Mouse (Mus musculus): ENCODE results near the gene Mtnr1b. TPM values are rescaled to one million over a fixed set of nuclear protein-coding genes. Genes with fewer than 3 reads are reported as not detected.

Mtnr1b gene
- polyA plus RNA-seq, 1 experiment from 2014 or later: not detected

DNA sequence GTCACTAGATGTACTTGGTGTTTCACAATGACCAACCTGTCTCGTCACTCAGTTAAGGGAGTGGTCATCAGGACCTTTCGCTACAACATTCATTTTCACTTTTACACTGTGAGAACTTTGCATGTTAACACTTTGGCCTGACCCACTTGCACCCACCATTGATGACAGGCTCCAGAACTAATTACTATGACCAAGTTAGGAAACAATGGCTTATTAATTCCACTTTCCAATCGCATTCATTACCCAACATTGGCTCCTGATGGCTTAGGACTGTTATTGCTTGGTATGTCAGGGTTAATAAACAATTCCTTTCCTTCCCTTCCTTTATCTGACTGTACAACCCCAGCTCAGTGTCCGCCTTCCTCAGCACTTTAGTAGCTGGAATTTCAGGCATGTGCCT is 92.4 kb downstream of the Mtnr1b start:
- H3K36me3 ChIP-seq (ENCODE audit: control insufficient read depth, insufficient read depth, low read length): no peaks in the 10 kb centered on the region

DNA sequence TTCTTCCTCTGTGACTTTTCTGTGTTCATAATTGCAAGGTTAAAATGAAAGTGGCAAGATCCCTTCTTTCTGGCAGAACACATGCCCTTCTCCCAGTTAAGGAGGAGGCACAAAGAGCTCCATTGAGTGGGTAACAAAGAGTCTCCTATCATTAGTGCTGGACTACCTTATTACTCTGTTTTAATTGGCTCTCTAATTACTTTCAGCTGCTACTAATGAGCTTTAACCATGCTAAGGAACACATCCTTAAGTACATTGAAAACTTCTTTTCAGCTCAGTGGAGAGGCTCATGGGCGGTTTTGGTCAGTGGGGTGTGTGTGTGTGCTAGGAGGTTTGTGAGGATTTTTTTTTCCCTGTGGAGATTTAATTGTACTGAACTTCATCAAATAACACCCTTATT is 99.4 kb downstream of the Mtnr1b start:
- Histone ChIP-seq H3K4me2 (ENCODE audit: low read depth, low read length) (no peak overlapping the region), H3K9ac (replicated peaks; ENCODE audit: low read depth, low read length) (no peak overlapping the region), H3K9me3 (ENCODE audit: control insufficient read depth, low read length) (no peaks in the 10 kb centered on the region), H3K36me3 (ENCODE audit: control insufficient read depth, insufficient read depth, low read length) (no peaks in the 10 kb centered on the region), H3K27ac (ENCODE audit: low read depth, low read length) (no peak overlapping the region), H3K4me3 (ENCODE audit: low read depth, low read length) (no peak overlapping the region), H3K27me3 (ENCODE audit: control insufficient read depth, insufficient read depth, low read length) (no peaks in the 10 kb centered on the region), H3K4me1 (ENCODE audit: control insufficient read depth, insufficient read depth, low read length) (no peaks in the 10 kb centered on the region)
- peak; percentile 50; the same call in 1 of the 2 replicates for ATAC-seq (ENCODE audit: low read depth)
- WGBS: 47% methylated on average over 1 of the region's 1 CpGs

More for the DNA sequence above, 92.4 kb downstream of the Mtnr1b start:
- 74% methylated on average over 4 of the region's 4 CpGs for WGBS
- no peak overlapping the region for H3K27ac ChIP-seq (ENCODE audit: low read depth, low read length)
- H3K4me1 ChIP-seq (ENCODE audit: control insufficient read depth, insufficient read depth, low read length): no peaks in the 10 kb centered on the region
- no peak for ATAC-seq (ENCODE audit: low read depth)
- no peak overlapping the region for H3K4me2 ChIP-seq (ENCODE audit: low read depth, low read length)
- H3K9me3 ChIP-seq (ENCODE audit: control insufficient read depth, low read length): no peaks in the 10 kb centered on the region
- no peak overlapping the region for H3K9ac ChIP-seq (replicated peaks; ENCODE audit: low read depth, low read length)
- H3K27me3 ChIP-seq (ENCODE audit: control insufficient read depth, insufficient read depth, low read length): no peaks in the 10 kb centered on the region
- no peak overlapping the region for H3K4me3 ChIP-seq (ENCODE audit: low read depth, low read length)

Other genes with a start within 250 kb of the Mtnr1b start
- 0.17 and 0.50 TPM in 2 replicates for gene Deup1, start 246.6 kb downstream of the Mtnr1b start, polyA plus RNA-seq (2014; fragmentation: Nextera tagmentation; extraction: Ambion mirVana)
- 36.5 and 57.4 TPM in 2 replicates for gene Slc36a4, start 164.8 kb downstream of the Mtnr1b start, polyA plus RNA-seq (2014; fragmentation: Nextera tagmentation; extraction: Ambion mirVana)